Mouse (Mus musculus) urinary bladder, postnatal 4 days (tissue): ENCODE results near the gene Aurkb.
A peak's percentile ranks its signal among the peaks of the same experiment; 100 is the strongest.
"Not testable (repeated sequence)": the region's sequence is repeated elsewhere in the genome, so short reads cannot be mapped to it uniquely, and the experiment has no call there.

Experiments
- DNase-seq, 2 experiments: peaks; one replicate each; pipeline ENCODE4 v3.0.0; 2021 to 2022; ENCODE audit warnings: low spot score in 2 of 2

The Aurkb gene

GRCm38 (mm10) chr11:69080855-69081222, 35.4 kb downstream of the Aurkb start:
- no peak for DNase-seq

GRCm38 (mm10) chr11:69081613-69082012, 36.2 kb downstream of the Aurkb start:
- no peak for DNase-seq

GRCm38 (mm10) chr11:69085608-69086007, 40.2 kb downstream of the Aurkb start:
- no peak for DNase-seq

- DNase-seq, result no peak
Measured at GRCm38 (mm10) chr11:69086390-69086789, 40.9 kb downstream of the Aurkb start.

GRCm38 (mm10) chr11:69087082-69087481, 41.6 kb downstream of the Aurkb start:
- DNase-seq, result peak in 1 of 2 experiments; percentile 63

DNA sequence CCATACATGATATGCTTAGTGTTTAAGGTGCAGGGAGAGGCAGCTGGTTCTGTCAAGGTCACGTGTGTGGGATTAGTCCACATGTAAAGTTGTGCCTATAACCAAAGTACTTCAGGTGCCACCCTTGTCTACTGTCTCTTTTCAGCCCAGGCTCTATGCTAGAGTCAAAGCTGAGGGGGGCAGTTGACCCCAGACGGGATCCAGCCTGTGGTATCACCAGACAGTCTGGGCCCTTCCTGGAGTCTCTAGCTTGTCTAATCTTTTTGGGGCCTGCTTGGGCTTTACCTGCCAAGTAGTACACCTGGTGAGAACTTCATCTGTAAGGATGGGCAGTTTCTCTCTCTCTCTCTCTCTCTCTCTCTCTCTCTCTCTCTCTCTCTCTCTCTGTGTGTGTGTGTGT, 42.1 kb downstream of the Aurkb start:
- no peak for DNase-seq

DNA sequence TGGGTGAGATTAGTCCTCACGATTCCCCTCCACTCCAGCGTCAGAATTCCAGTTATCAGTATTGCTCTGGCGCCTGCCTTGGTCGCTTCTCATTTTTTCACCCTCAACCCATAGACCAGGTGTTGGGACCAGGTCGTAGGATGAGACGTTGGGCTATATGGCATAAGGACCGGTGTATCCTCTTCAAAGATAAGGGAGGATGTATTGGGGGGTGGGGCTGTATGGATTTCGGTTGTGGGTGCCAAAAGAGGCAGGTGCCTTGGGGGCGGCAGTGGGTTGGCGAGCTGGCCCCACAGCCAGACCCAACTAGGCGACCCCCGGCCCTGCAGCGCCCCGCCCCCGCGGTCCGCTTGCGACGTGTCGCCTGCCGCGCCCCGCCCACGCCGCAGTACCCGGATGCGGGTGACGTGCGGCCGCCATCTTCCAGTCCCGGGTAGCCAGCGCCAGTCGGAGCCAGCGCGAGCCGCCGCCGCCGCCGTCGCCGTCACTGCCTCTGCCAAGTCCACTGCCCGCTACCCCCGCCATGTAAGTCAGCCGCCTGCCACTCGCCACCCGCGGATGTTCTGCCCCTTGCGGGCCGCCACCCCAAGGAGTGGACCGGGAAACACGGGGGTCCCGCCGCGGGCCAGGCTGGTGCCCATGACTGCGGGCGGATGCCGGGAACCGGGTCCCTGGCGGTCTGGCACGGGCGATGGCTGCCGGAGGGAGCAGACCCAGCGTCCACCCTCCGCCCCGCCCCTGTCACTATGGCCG, 42.8 kb downstream of the Aurkb start, which contains the start of gene Vamp2:
Vamp2 (plus strand) TSS at position 388 of the 753 bp plus-strand sequence.
- peak; percentile 85 to 90 for DNase-seq

DNA sequence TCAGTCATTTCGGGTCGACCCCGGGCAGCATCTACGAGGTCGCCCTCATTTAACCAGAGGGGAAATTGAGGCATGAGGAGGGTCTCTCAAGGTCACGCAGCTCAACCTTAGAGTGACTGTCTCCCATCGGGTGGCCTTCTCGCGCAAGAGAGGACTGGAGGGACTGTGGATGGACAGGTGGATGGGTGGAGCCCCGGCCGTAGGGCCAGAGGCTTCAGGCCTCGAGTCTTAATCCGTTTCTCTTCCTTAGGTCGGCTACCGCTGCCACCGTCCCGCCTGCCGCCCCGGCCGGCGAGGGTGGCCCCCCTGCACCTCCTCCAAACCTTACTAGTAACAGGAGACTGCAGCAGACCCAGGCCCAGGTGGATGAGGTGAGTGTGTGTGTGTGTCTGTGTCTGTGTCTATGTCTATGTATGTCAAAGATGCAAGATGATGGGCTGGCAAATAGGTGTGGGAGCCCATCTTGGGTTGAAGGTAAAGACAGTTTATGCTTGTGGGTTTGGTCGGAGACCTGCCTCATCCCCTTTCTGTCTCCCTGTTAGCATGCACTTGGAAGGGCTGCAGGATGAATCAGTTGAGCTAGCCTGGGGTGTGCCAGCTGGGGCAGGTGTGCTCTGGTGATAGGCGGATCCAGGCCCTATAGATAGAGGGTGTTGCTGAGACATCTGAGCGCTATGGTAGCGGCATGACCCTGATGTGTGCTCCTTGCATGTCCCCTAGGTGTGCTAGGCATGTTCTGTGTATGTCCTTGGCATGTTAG, 43.6 kb downstream of the Aurkb start:
- DNase-seq, result no peak

- DNase-seq, result no peak
Measured at GRCm38 (mm10) chr11:69089616-69090290, 44.3 kb downstream of the Aurkb start.

DNA sequence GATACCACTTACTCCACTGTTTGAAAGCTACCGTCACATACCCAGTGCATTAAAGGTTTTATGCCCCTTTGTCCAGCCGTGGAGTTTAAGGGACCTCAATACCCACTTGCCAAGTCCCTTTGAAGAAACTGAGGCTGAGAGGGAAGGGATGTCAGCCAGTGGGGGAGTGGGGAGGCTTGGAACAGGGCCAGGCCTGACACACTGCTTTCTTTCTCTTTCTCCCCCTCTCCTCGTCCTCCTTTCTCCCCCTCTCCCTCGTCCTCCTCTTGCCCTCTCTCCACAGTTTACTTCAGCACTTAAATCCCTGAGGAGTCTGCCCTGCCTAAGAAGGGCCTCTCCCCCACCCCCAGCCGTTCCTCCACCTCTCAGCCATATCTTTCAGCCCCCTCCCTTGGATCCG, 44.9 kb downstream of the Aurkb start:
- DNase-seq, result no peak

- DNase-seq, result no peak
Measured at GRCm38 (mm10) chr11:69091566-69092385, 46.3 kb downstream of the Aurkb start.

DNA sequence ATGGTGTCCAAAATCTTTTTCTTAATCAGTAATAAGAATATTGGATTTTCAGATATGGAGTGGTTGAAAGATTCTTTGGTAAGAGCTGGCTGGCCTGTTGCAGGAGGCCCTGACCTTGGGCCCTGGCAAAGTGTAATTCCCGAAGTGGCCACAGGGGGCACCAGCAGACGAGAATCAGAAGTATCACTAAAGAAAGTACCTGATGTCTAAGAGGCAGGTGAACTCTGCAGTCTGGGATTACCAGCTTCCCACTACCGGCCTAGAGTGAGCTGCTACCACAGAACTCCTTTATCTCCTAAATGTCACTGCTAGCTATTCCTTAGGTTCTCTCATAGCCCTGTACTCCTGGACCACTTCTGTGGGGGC, 46.9 kb downstream of the Aurkb start:
- peak; percentile 66 to 89 for DNase-seq

- no peak for DNase-seq
Measured at GRCm38 (mm10) chr11:69092871-69093270, 47.4 kb downstream of the Aurkb start.

DNA sequence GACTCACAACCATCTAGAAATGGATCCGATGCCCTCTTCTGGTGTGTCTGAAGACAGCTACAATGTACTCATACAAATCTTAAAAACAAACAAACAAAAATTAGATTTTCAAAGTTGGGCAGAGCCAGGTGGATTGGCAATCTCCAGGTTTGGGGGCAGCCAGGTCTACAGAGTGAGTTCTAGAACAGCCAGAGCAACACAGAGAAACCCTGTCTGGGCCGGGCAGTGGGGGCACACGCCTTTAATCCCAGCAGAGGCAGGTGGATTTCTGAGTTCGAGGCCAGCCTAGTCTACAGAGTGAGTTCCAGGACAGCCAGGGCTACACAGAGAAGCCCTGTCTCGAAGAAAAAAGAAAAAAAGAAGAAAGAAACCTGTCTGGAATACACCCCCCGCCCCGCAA, 48.4 kb downstream of the Aurkb start:
- DNase-seq, result not testable (repeated sequence)

DNA sequence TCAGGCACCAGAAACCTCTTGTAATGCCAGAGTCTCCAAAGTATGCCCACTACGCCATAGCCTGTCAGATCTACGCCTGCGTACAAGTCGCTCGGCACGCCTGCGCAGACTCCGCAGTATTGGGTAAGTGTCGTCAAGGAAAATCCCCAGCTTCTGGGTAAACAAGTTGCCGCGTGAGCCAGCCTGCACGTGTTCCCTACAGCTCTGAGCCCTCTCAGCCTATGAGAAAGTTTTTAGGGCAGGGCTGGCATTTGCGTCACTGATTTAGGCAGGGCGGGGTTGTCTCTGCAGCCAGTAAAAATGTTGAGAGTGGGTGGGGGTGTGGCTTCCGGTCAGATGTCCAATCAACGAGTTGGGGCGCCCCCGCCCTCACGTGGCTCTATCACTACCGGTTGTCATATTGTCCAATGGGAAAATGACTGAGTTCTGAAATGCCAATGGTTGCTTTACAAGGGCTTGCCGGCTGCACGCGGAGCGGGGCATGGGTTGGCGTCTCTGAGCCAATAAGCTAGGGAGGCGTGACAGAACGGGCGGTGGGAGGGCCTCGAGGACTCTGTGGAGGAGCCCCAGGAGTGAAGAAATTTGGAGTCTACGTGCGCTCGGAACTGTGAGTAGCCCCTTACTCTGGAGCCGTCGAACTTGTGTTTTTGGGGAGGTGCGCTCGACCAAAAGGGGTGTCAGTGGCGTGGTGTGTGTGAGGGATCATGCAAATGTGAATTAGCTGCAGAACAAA, 49.4 kb downstream of the Aurkb start, which contains the start of gene Per1:
Per1 (plus strand) TSS at position 521 of the 733 bp plus-strand sequence.
- DNase-seq, result peak; percentile 98 to 99

GRCm38 (mm10) chr11:69095511-69096231, 50.2 kb downstream of the Aurkb start:
- DNase-seq, result no peak

DNA sequence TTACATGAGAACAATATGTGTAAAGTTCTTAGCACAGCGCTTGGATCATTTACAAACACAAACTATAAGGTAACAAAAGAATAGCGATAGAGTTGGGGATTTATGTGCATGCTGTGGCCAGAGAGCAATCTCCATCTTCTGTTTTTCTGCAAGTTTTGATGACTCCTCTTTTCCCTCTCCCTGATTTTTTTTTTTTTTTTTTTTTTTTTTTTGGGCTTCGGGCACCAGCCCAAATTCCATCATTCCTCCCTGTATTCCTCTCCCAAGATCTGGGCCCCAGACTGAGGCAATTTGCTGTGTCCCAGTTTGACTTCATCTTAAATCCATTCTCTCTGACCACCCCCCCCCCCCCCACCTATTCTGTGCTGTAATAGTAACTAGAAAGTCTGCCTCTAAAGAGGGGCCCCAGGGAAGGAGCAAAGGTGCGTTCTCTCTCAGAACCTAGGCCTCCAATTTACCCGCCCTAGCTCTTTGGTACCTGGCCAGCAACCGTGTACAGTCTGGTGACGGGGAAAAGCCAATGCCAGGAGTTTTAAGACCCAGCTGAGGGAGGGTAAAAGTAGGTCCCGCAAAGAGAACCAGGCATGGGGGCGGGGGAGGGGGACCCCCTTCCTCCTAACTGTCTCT, 51.0 kb downstream of the Aurkb start:
- no peak for DNase-seq

- peak; percentile 99 to 100 for DNase-seq
Measured at GRCm38 (mm10) chr11:69096987-69097900, 51.8 kb downstream of the Aurkb start.
